Mouse (Mus musculus) embryonic facial prominence, embryonic 13.5 days (tissue): ENCODE results near the gene Ralgds. TPM values are rescaled to one million over a fixed set of nuclear protein-coding genes. Genes with fewer than 3 reads are reported as not detected.
A peak's percentile ranks its signal among the peaks of the same experiment; 100 is the strongest.

Experiments used
- ATAC-seq: fragments of 200-750 bp; cut with Nextera tagmentation; 2 replicates; pipeline ENCODE4 v1.8.0; 2017; ENCODE audit warnings: low read depth; ENCODE audit not compliant: insufficient number of reproducible peaks, insufficient read depth, low FRiP score, low TSS enrichment
- H3K27ac ChIP-seq: fragments of 300-500 bp; sonication (generic); 2 replicates; pipeline ENCODE4 v1.5.1; 2015; ENCODE audit warnings: moderate library complexity, mild to moderate bottlenecking, inconsistent platforms
- H3K27me3 ChIP-seq: fragments of 300-500 bp; sonication (generic); 2 replicates; pipeline ENCODE4 v1.6.1; 2015; ENCODE audit warnings: mild to moderate bottlenecking, inconsistent platforms
- H3K36me3 ChIP-seq: fragments of 300-500 bp; sonication (generic); 2 replicates; pipeline ENCODE4 v1.6.1; 2015; ENCODE audit warnings: mild to moderate bottlenecking, inconsistent platforms
- H3K4me1 ChIP-seq: fragments of 300-500 bp; sonication (generic); 2 replicates; pipeline ENCODE4 v1.6.1; 2015; ENCODE audit warnings: inconsistent platforms
- H3K4me2 ChIP-seq: fragments of 300-500 bp; sonication (generic); 2 replicates; pipeline ENCODE4 v1.6.1; 2015; ENCODE audit warnings: moderate library complexity, mild to moderate bottlenecking, inconsistent platforms
- H3K4me3 ChIP-seq: fragments of 300-500 bp; sonication (generic); 2 replicates; pipeline ENCODE4 v1.5.1; 2015; ENCODE audit warnings: mild to moderate bottlenecking, inconsistent platforms
- H3K9ac ChIP-seq: fragments of 300-500 bp; sonication (generic); 2 replicates; pipeline ENCODE4 v1.6.1; 2015; ENCODE audit warnings: mild to moderate bottlenecking, inconsistent platforms
- H3K9me3 ChIP-seq: fragments of 300-500 bp; sonication (generic); 2 replicates; pipeline ENCODE4 v1.6.1; 2016; ENCODE audit warnings: inconsistent platforms
- WGBS: fragments of 180-500 bp; shearing (Covaris S2); methylation state at CpG from one replicate; pipeline ENCODE4 v1.1.7; 2015; ENCODE audit warnings: mixed read lengths; 5-methylcytosine and 5-hydroxymethylcytosine counted together
- polyA plus RNA-seq: library from polyadenylated mRNA; unstranded; fragments of >200 nt; fragmentation: Nextera tagmentation; extraction: Ambion mirVana; gene quantifications from 2 replicates; pipeline ENCODE4 v1.2.1, GENCODE M21; 2015

The Ralgds gene
- polyA plus RNA-seq, 1 experiment from 2014 or later = 56.9 TPM

DNA sequence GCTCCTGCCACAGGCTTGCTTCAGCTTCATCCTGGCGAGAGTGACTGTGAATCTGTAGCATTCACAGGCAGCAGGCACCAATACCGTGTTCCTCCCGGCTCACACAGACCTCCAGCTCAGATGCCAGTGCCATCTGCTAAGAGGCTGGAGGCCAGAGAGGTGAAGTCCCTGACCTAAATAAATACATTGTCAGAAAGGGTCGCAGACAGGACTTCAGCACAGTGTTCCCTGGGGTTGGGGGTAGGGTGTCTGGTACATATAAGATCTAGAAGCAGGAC, 22.3 kb downstream of the Ralgds start:
- no peaks in the 10 kb centered on the region for H3K27me3 ChIP-seq
- H3K36me3 ChIP-seq = peaks cover 11% of the 10 kb centered on the region; the same call in 1 of the 2 replicates
- no peaks in the 10 kb centered on the region for H3K9me3 ChIP-seq
- H3K4me2 ChIP-seq = peak overlapping the region; percentile 83
- 19% methylated on average over 4 of the region's 4 CpGs for WGBS
- peak overlapping the region; percentile 72 for H3K4me3 ChIP-seq
- peak overlapping the region; percentile 97 for H3K27ac ChIP-seq
- peak overlapping the region; percentile 90 for H3K9ac ChIP-seq
- peaks cover 97% of the 10 kb centered on the region for H3K4me1 ChIP-seq
- ATAC-seq = no peak

DNA sequence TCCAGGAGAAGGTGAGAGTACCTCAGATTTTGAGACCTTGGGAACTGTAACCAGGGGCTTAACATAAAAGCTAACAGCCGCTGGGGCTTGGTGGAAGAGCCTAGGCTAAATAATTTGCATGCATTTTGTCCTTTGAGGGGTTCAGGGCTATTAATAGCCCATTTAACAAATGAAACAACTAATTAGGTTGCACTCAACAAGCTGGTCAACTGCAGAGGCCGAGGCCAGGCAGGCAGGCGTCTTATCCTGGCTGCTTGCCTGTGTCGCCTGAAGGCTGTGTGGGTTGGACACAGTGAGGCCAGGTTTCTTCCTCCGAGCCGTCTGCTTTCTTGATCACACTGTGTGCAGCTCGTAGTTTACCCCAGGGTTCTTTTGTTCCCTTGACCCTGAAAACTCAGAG, 22.7 kb downstream of the Ralgds start:
- Histone ChIP-seq H3K27me3 (no peaks in the 10 kb centered on the region), H3K27ac (peak overlapping the region; percentile 97), H3K9ac (peak overlapping the region; percentile 90), H3K9me3 (no peaks in the 10 kb centered on the region), H3K4me3 (peak overlapping the region; percentile 72), H3K4me2 (peak overlapping the region; percentile 83), H3K36me3 (peaks cover 16% of the 10 kb centered on the region; the same call in 1 of the 2 replicates), H3K4me1 (peaks cover 94% of the 10 kb centered on the region)
- ATAC-seq = no peak
- WGBS = 27% methylated on average over 7 of the region's 7 CpGs

- peak overlapping the region; percentile 4; the same call in 1 of the 2 replicates for H3K9ac ChIP-seq
- no peak for ATAC-seq
- H3K9me3 ChIP-seq = no peaks in the 10 kb centered on the region
- peak overlapping the region; percentile 72 for H3K4me3 ChIP-seq
- peak overlapping the region; percentile 97; the same call in 1 of the 2 replicates for H3K27ac ChIP-seq
- peak overlapping the region; percentile 83 for H3K4me2 ChIP-seq
- 49% methylated on average over 4 of the region's 4 CpGs for WGBS
- no peaks in the 10 kb centered on the region for H3K27me3 ChIP-seq
- peaks cover 18% of the 10 kb centered on the region for H3K36me3 ChIP-seq
- H3K4me1 ChIP-seq = peaks cover 89% of the 10 kb centered on the region
Observed at GRCm38 (mm10) chr2:28536166-28536565, 23.2 kb downstream of the Ralgds start.

GRCm38 (mm10) chr2:28536766-28537633, 24.1 kb downstream of the Ralgds start:
- ATAC-seq = no peak
- 81% methylated on average over 11 of the region's 11 CpGs for WGBS
- Histone ChIP-seq H3K4me1 (peaks cover 84% of the 10 kb centered on the region), H3K27ac (no peak overlapping the region), H3K9me3 (no peaks in the 10 kb centered on the region), H3K4me3 (no peak overlapping the region), H3K4me2 (no peak overlapping the region), H3K9ac (peak overlapping the region; percentile 51; the same call in 1 of the 2 replicates), H3K36me3 (peaks cover 27% of the 10 kb centered on the region), H3K27me3 (no peaks in the 10 kb centered on the region)

- WGBS = 59% methylated on average over 4 of the region's 4 CpGs
Observed at GRCm38 (mm10) chr2:28537634-28537920, 24.7 kb downstream of the Ralgds start.

GRCm38 (mm10) chr2:28537995-28538816, 25.3 kb downstream of the Ralgds start:
- ATAC-seq = no peak
- Histone ChIP-seq H3K9ac (peak overlapping the region; percentile 61), H3K27ac (peak overlapping the region; percentile 81), H3K9me3 (no peaks in the 10 kb centered on the region), H3K36me3 (peaks cover 39% of the 10 kb centered on the region), H3K27me3 (no peaks in the 10 kb centered on the region), H3K4me1 (peaks cover 73% of the 10 kb centered on the region), H3K4me2 (no peak overlapping the region), H3K4me3 (no peak overlapping the region)
- WGBS = 73% methylated on average over 8 of the region's 8 CpGs

More at GRCm38 (mm10) chr2:28537634-28537920, 24.7 kb downstream of the Ralgds start:
- peak overlapping the region; percentile 51; the same call in 1 of the 2 replicates for H3K9ac ChIP-seq
- no peaks in the 10 kb centered on the region for H3K27me3 ChIP-seq
- no peak overlapping the region for H3K4me3 ChIP-seq
- peaks cover 33% of the 10 kb centered on the region for H3K36me3 ChIP-seq
- H3K27ac ChIP-seq = no peak overlapping the region
- H3K4me1 ChIP-seq = peaks cover 78% of the 10 kb centered on the region
- no peak for ATAC-seq
- no peak overlapping the region for H3K4me2 ChIP-seq
- H3K9me3 ChIP-seq = no peaks in the 10 kb centered on the region

DNA sequence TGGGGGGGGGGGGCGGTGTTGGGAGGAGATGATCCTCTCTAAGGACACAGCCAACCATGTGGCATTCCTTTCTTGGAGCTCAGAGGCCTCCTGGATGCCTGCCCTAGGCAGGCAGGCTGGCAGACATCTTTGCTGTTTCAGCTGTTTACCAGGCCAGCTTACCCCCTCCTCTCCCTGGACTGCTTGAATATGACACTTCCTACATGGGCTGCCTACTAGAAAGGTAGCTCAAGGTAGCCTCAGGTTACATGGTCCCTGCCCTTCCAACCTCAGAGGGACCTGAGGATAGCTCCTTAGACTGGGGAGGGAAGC, 25.8 kb downstream of the Ralgds start:
- WGBS = 62% methylated on average over 1 of the region's 1 CpGs
- Histone ChIP-seq H3K9me3 (no peaks in the 10 kb centered on the region), H3K27ac (peak overlapping the region; percentile 81), H3K4me1 (peaks cover 69% of the 10 kb centered on the region), H3K4me3 (no peak overlapping the region), H3K27me3 (no peaks in the 10 kb centered on the region), H3K36me3 (peaks cover 44% of the 10 kb centered on the region), H3K9ac (peak overlapping the region; percentile 61), H3K4me2 (peak overlapping the region; percentile 17; the same call in 1 of the 2 replicates)
- ATAC-seq = no peak

DNA sequence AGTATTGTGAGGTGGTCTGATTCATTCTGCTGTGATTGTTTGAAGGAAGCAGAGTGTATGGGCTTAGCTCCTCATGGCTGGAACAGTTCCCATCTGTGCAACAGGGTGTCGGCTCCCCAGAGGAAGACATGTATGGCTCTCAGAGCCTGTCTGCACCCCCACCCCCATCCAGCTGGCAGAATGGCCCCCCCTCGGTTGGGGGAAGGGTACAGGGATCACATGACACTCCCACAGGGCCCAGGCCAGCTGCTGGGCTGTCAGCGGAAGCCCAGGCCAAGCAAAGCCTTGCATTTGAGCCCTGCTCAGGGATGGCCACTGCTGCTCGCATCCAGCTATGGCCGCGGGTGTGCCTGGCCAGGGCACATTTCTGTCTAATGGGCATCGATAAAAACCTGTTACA, 26.3 kb downstream of the Ralgds start:
- H3K9me3 ChIP-seq = no peaks in the 10 kb centered on the region
- H3K4me3 ChIP-seq = no peak overlapping the region
- no peaks in the 10 kb centered on the region for H3K27me3 ChIP-seq
- peaks cover 65% of the 10 kb centered on the region for H3K4me1 ChIP-seq
- H3K27ac ChIP-seq = peak overlapping the region; percentile 81
- peaks cover 49% of the 10 kb centered on the region for H3K36me3 ChIP-seq
- H3K9ac ChIP-seq = peak overlapping the region; percentile 61
- ATAC-seq = no peak
- peak overlapping the region; percentile 17 for H3K4me2 ChIP-seq
- WGBS = 34% methylated on average over 7 of the region's 7 CpGs

DNA sequence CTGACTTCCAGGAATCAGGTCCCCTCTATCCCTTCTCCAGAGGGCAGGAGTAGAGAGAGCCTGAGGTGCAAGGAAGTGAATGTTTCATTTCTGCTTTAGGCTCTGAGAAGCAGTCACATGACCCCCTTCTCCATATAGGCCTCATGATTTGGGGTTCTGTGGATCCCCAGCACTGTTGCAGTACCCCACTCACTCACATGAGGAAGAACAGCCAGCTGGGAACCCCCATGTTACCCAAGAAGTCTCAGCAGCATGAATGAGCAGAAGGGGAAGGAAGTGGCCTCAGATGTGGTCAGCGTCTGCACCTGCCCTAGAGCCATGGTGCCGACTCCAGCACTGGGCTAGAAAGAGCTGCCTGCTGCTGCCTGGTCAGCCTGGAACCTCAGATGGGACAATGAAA, 27.0 kb downstream of the Ralgds start:
- H3K4me1 ChIP-seq = peaks cover 58% of the 10 kb centered on the region
- ATAC-seq = no peak
- no peaks in the 10 kb centered on the region for H3K27me3 ChIP-seq
- WGBS = 87% methylated on average over 2 of the region's 2 CpGs
- peak overlapping the region; percentile 61 for H3K9ac ChIP-seq
- peaks cover 56% of the 10 kb centered on the region for H3K36me3 ChIP-seq
- no peak overlapping the region for H3K4me3 ChIP-seq
- H3K9me3 ChIP-seq = no peaks in the 10 kb centered on the region
- H3K4me2 ChIP-seq = no peak overlapping the region
- peak overlapping the region; percentile 81; the same call in 1 of the 2 replicates for H3K27ac ChIP-seq

- ATAC-seq = no peak
- Histone ChIP-seq H3K4me1 (peaks cover 50% of the 10 kb centered on the region), H3K4me3 (no peak overlapping the region), H3K9ac (no peak overlapping the region), H3K9me3 (no peaks in the 10 kb centered on the region), H3K27me3 (no peaks in the 10 kb centered on the region), H3K36me3 (peaks cover 64% of the 10 kb centered on the region), H3K4me2 (no peak overlapping the region), H3K27ac (0 out of 2 replicates have a peak overlapping the region, but pooled peaks have one; percentile 19)
- 84% methylated on average over 8 of the region's 8 CpGs for WGBS
Observed at GRCm38 (mm10) chr2:28540587-28541227, 27.8 kb downstream of the Ralgds start.

DNA sequence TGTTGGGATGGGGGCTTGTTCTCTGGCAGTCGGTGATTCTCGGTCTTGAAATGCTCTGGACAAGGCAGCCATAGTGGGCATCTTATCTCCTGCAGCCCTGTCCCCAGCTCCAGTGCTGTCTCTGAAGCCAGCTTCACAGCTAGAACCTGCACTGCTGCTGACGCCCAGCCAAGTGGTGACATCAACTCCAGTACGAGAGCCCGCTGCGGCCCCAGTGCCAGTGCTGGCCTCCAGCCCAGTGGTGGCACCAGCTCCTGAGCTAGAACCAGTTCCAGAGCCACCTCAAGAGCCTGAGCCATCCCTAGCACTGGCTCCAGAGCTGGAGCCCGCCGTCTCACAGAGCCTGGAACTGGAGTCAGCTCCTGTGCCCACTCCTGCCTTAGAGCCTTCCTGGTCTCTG, 31.0 kb downstream of the Ralgds start:
- H3K36me3 ChIP-seq = peaks cover 83% of the 10 kb centered on the region
- no peak overlapping the region for H3K9ac ChIP-seq
- WGBS = 89% methylated on average over 8 of the region's 8 CpGs
- H3K9me3 ChIP-seq = no peaks in the 10 kb centered on the region
- no peak overlapping the region for H3K4me2 ChIP-seq
- no peak for ATAC-seq
- peaks cover 18% of the 10 kb centered on the region for H3K4me1 ChIP-seq
- no peaks in the 10 kb centered on the region for H3K27me3 ChIP-seq
- H3K4me3 ChIP-seq = no peak overlapping the region
- no peak overlapping the region for H3K27ac ChIP-seq
